Mouse (Mus musculus): ENCODE measurements around the gene Pcdh15.

- no peak for TF ChIP-seq CTCF (IDR thresholded peaks at IDR 0.05; ENCODE audit: borderline replicate concordance, insufficient read depth, low read depth, low read length)
- TF ChIP-seq POLR2A (IDR thresholded peaks at IDR 0.05; ENCODE audit: borderline replicate concordance, insufficient read depth, low read length) = no peak
These were observed 47.1 kb upstream of the Pcdh15 start for GRCm38 (mm10) chr10:73052074-73052473.

All from cerebellum, adult 2 months (tissue).